Mouse (Mus musculus) midbrain, embryonic 16.5 days (tissue): Measurements from ENCODE around the gene Wdr63. TPM values are rescaled to one million over a fixed set of nuclear protein-coding genes. Genes with fewer than 3 reads are reported as not detected.

ENCODE experiments used
- ATAC-seq: fragments of 200-750 bp; cut with Nextera tagmentation; 2 replicates; pipeline ENCODE4 v1.8.0; 2017; ENCODE audit warnings: moderate TSS enrichment
- H3K27ac ChIP-seq: fragments of 300-500 bp; sonication (generic); 2 replicates; pipeline ENCODE4 v1.5.1; 2014; ENCODE audit warnings: mild to moderate bottlenecking, low read length, mixed read lengths
- H3K27me3 ChIP-seq: fragments of 300-500 bp; sonication (generic); 2 replicates; pipeline ENCODE4 v1.6.1; 2014; ENCODE audit warnings: low read depth, low read length, mixed read lengths; ENCODE audit not compliant: control insufficient read depth, insufficient read depth
- H3K36me3 ChIP-seq: fragments of 300-500 bp; sonication (generic); 2 replicates; pipeline ENCODE4 v1.6.1; 2014; ENCODE audit warnings: mild to moderate bottlenecking, low read length, moderate library complexity, mixed read lengths; ENCODE audit not compliant: control insufficient read depth, insufficient read depth
- H3K4me1 ChIP-seq: fragments of 300-500 bp; sonication (generic); 2 replicates; pipeline ENCODE4 v1.6.1; 2014; ENCODE audit warnings: mild to moderate bottlenecking, low read length, mixed read lengths; ENCODE audit not compliant: control insufficient read depth, insufficient read depth
- H3K4me2 ChIP-seq: fragments of 300-500 bp; sonication (generic); 2 replicates; pipeline ENCODE4 v1.6.1; 2014; ENCODE audit warnings: mild to moderate bottlenecking, low read length, mixed read lengths
- H3K4me3 ChIP-seq: fragments of 300-500 bp; sonication (generic); 2 replicates; pipeline ENCODE4 v1.5.1; 2014; ENCODE audit warnings: low read depth, mild to moderate bottlenecking, low read length, moderate library complexity, mixed read lengths
- H3K9ac ChIP-seq: fragments of 300-500 bp; sonication (generic); 2 replicates; pipeline ENCODE4 v1.6.1; 2014; ENCODE audit warnings: low read depth, low read length, mixed read lengths
- H3K9me3 ChIP-seq: fragments of 300-500 bp; sonication (generic); replicated peaks from 2 replicates; pipeline ENCODE4 v1.6.1; 2014; ENCODE audit warnings: mild to moderate bottlenecking, low read length, mixed read lengths; ENCODE audit not compliant: control insufficient read depth, poor library complexity, severe bottlenecking
- whole genome bisulfite sequencing: fragments of 180-500 bp; shearing (Covaris S2); extraction: QIAGEN DNeasy Blood & Tissue Kit; methylation state at CpG from one replicate; pipeline ENCODE4 v1.1.7; 2014; 5-methylcytosine and 5-hydroxymethylcytosine counted together
- polyA plus RNA-seq: library from polyadenylated mRNA; unstranded; fragments of >200 nt; fragmentation: Nextera tagmentation; extraction: Ambion mirVana; gene quantifications from 2 replicates; pipeline ENCODE4 v1.2.1, GENCODE M21; 2015

Wdr63 gene
- polyA plus RNA-seq, 1 experiment from 2014 or later, result 1.1 TPM

- WGBS, result 89% methylated on average over 13 of the region's 13 CpGs
- no peak overlapping the region for H3K4me2 ChIP-seq
- no peak for ATAC-seq
- no peak overlapping the region for H3K27ac ChIP-seq
- no peaks in the 10 kb centered on the region for H3K27me3 ChIP-seq
- no peaks in the 10 kb centered on the region for H3K4me1 ChIP-seq
- no peak overlapping the region for H3K4me3 ChIP-seq
- H3K9me3 ChIP-seq, result no peaks in the 10 kb centered on the region
- H3K9ac ChIP-seq, result no peak overlapping the region
- H3K36me3 ChIP-seq, result no peaks in the 10 kb centered on the region
Observed at GRCm38 (mm10) chr3:146090988-146091657, 16.8 kb downstream of the Wdr63 start.

- Histone ChIP-seq H3K4me1 (no peaks in the 10 kb centered on the region), H3K36me3 (no peaks in the 10 kb centered on the region), H3K4me3 (no peak overlapping the region), H3K27me3 (no peaks in the 10 kb centered on the region), H3K4me2 (no peak overlapping the region), H3K9me3 (no peaks in the 10 kb centered on the region), H3K27ac (no peak overlapping the region), H3K9ac (no peak overlapping the region)
- no peak for ATAC-seq
- WGBS, result 90% methylated on average over 12 of the region's 12 CpGs
Observed at GRCm38 (mm10) chr3:146080241-146080640, 27.7 kb downstream of the Wdr63 start.

DNA sequence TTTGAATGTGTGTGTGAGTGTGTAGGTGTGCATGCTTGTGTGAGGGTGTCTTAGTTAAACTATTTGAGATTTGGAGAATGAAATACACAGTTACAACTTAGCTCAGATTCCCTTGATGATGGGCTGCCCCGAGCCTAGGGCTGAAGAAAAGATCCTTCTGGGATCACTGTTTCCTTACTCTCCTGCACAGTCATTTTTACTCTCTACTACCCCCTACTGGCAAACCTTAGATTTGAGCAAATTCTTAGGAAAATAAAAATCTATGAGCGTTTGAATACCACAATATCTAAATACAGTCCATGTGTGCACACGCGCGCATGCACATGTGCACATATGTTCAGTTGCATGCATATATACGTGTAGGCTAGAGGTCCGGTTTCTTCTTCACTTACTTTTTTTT lies 35.1 kb downstream of the Wdr63 start:
- no peak overlapping the region for H3K4me2 ChIP-seq

DNA sequence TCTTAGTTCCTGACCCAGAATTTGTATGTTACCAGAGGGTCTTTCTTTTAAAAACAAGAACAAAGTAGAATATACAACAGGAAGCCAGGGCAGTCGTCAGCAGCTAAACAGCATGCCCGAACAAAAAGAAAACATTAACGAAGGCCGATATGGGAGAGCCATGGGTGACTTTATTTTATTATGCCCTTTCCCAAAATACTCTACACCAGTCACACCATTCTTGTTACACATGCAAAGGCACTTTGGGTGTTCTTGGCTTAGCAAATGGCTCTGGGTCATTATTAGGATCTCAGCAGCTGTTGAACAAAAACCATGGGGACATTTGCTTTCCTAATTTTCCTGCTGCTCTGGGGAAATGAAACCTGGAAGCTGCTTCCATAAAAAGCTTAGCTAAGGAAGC lies 38.7 kb downstream of the Wdr63 start:
- no peak overlapping the region for H3K4me3 ChIP-seq
- H3K36me3 ChIP-seq, result no peaks in the 10 kb centered on the region
- H3K9ac ChIP-seq, result no peak overlapping the region
- H3K4me2 ChIP-seq, result no peak overlapping the region
- H3K4me1 ChIP-seq, result no peaks in the 10 kb centered on the region
- no peak overlapping the region for H3K27ac ChIP-seq
- no peak for ATAC-seq
- H3K9me3 ChIP-seq, result no peaks in the 10 kb centered on the region
- H3K27me3 ChIP-seq, result no peaks in the 10 kb centered on the region
- 89% methylated on average over 4 of the region's 4 CpGs for WGBS

More for the DNA sequence above, 35.1 kb downstream of the Wdr63 start:
- WGBS, result 73% methylated on average over 7 of the region's 7 CpGs
- Histone ChIP-seq H3K27ac (no peak overlapping the region), H3K27me3 (no peaks in the 10 kb centered on the region), H3K4me3 (no peak overlapping the region), H3K9me3 (no peaks in the 10 kb centered on the region), H3K9ac (no peak overlapping the region), H3K36me3 (no peaks in the 10 kb centered on the region), H3K4me1 (no peaks in the 10 kb centered on the region)
- ATAC-seq, result no peak

DNA sequence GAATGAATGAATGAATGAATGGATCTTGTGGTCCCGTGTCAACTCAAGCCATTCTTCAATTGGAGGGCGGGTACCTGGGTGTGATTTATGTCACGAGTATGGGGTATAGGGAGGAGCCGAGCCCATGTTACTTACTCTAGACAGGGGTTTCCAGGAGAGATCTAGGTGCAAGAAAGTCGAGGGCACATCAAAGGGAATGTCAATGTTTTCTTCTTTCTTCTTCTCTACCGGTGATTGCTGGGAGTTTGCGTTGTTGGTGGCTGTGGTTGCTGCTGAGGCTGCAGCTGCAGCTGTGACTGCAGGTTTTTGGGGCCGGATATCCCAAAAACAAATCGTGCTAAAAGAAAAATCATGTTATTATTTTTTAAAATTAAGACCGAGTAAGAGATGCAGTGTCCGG lies 44.8 kb downstream of the Wdr63 start:
- Histone ChIP-seq H3K9me3 (no peaks in the 10 kb centered on the region), H3K4me2 (no peak overlapping the region), H3K27me3 (no peaks in the 10 kb centered on the region), H3K9ac (no peak overlapping the region), H3K36me3 (no peaks in the 10 kb centered on the region), H3K27ac (no peak overlapping the region), H3K4me3 (no peak overlapping the region), H3K4me1 (no peaks in the 10 kb centered on the region)
- 89% methylated on average over 11 of the region's 11 CpGs for WGBS
- no peak for ATAC-seq

GRCm38 (mm10) chr3:146059356-146059926 lies 48.5 kb downstream of the Wdr63 start:
- Histone ChIP-seq H3K9me3 (no peaks in the 10 kb centered on the region), H3K4me1 (no peaks in the 10 kb centered on the region), H3K27ac (no peak overlapping the region), H3K27me3 (peaks cover 3% of the 10 kb centered on the region; the same call in 1 of the 2 replicates), H3K9ac (no peak overlapping the region), H3K36me3 (no peaks in the 10 kb centered on the region), H3K4me3 (no peak overlapping the region), H3K4me2 (no peak overlapping the region)
- ATAC-seq, result no peak
- 87% methylated on average over 15 of the region's 15 CpGs for WGBS

- Histone ChIP-seq H3K4me1 (no peaks in the 10 kb centered on the region), H3K4me3 (no peak overlapping the region), H3K9me3 (no peaks in the 10 kb centered on the region), H3K27me3 (peaks cover 3% of the 10 kb centered on the region; the same call in 1 of the 2 replicates), H3K36me3 (no peaks in the 10 kb centered on the region), H3K9ac (no peak overlapping the region), H3K4me2 (no peak overlapping the region), H3K27ac (no peak overlapping the region)
- 0 out of 2 replicates have a peak, but pooled peaks have one; percentile 14 for ATAC-seq
- 9% methylated on average over 4 of the region's 4 CpGs for WGBS
Observed at GRCm38 (mm10) chr3:146058263-146058662, 49.7 kb downstream of the Wdr63 start.

DNA sequence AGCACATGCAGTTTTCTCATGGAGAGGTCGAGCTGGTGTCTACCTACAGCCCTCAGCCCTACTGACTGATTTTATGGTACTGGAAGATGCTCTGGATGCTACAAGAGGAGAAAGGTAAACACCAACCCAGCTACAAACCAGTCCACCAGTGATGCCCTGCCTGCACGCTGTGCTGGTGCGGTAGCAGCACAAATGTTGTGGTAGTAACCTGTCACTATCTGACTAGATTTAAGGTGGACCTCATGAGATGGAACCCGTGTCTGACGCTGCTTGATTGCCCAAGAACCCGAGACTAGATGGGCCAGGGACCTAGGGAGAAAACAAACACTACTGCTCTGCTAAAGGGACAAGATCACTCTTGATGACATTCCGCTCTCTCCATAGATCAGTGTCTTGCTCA lies 50.8 kb downstream of the Wdr63 start:
- Histone ChIP-seq H3K9me3 (no peaks in the 10 kb centered on the region), H3K9ac (no peak overlapping the region), H3K4me1 (no peaks in the 10 kb centered on the region), H3K36me3 (no peaks in the 10 kb centered on the region), H3K27me3 (peaks cover 3% of the 10 kb centered on the region; the same call in 1 of the 2 replicates), H3K4me2 (no peak overlapping the region), H3K4me3 (no peak overlapping the region), H3K27ac (no peak overlapping the region)
- ATAC-seq, result no peak
- WGBS, result 78% methylated on average over 7 of the region's 7 CpGs

GRCm38 (mm10) chr3:146053873-146054272 lies 54.1 kb downstream of the Wdr63 start:
- no peak overlapping the region for H3K27ac ChIP-seq
- H3K9ac ChIP-seq, result no peak overlapping the region
- peaks cover 3% of the 10 kb centered on the region; the same call in 1 of the 2 replicates for H3K27me3 ChIP-seq
- H3K36me3 ChIP-seq, result no peaks in the 10 kb centered on the region
- H3K4me3 ChIP-seq, result no peak overlapping the region
- H3K4me2 ChIP-seq, result no peak overlapping the region
- H3K9me3 ChIP-seq, result no peaks in the 10 kb centered on the region
- 93% methylated on average over 2 of the region's 2 CpGs for WGBS
- H3K4me1 ChIP-seq, result peaks cover 6% of the 10 kb centered on the region; the same call in 1 of the 2 replicates
- no peak for ATAC-seq
